Mouse (Mus musculus) skeletal muscle tissue, adult 2 months (tissue): Measurements from ENCODE around the gene Nub1.

Experiments used
- DNase-seq: peaks from one replicate; pipeline ENCODE4 v3.0.0-alpha.2; 2012; ENCODE audit warnings: low read depth, low spot score

The Nub1 gene

DNA sequence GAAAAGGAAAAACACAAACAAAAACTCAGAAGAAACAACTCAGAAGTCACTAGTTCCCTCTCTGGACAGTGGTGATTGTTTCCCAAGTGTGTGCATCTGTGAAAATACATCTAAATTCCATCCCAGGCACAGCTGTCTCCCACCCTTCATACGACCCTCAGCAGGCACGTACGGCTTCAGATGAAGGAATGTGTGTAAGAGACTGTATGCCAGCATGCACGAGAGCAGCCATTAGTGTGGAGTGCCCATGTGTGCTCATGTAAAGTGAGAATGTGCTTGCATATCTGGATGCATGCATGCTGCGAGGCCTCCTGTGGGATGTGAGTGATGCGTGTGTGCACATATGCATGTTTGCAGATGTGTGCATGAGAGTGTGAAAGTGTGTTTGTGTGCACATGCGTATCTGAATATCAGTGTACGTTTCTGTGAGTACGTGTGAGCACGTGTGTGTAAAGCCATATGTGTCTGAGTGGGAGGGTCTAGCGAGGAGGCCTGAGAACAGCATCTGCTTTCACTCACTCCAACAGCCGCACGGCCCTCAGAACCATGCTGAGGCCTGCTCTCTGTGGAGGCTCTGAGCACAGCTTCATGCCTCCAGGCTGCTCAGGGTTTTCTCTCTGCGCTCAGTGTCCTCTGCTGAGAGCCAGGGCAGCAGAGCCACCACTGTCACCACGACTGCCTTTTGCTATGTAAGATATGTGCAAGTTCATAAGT, 56.0 kb downstream of the Nub1 start:
- DNase-seq, result no peak

DNA sequence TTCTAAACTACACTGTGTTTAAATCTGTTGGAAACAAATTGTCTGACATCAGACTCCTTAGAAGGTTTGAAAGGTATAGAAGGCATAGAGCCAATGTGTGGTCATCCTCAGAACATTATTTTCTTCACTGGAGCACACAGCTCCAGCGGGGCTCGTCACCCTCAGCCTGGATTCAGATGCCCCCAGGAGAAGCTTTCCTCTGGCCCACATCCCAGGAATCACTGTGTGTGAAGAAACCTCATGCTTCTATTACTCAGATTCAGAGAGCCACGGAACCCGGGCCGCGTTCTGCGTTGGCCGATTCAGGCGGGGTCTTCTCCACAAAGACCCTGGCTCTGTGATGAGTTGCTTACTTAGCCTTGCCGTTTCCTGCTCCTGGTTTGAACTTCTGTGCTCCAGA, 58.6 kb downstream of the Nub1 start:
- no peak for DNase-seq

DNA sequence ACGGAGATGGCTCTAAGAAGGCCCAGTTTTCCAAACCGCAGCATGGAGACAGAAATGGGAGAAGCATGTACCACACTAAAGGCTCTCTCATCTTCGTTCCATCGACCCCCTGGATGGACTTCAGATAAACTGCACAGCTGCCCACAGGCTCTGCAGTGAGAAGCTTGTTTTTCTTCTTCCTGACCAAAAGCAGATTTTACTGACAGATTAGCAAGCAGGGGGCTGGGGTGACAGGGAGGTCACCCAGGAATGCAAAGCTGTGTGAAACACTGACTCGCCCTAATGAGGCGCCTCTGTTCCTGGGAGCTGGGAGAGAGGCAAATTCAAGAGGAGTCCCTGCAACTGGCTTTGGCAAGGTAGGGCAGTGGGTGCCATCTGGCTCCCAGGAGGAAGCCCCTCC, 62.2 kb downstream of the Nub1 start:
- no peak for DNase-seq

- no peak for DNase-seq
These were observed 64.4 kb downstream of the Nub1 start for GRCm38 (mm10) chr5:24749731-24750130.

- peak; percentile 89 for DNase-seq
These were observed 65.3 kb downstream of the Nub1 start for GRCm38 (mm10) chr5:24750321-24751304.

GRCm38 (mm10) chr5:24751305-24752174, 66.2 kb downstream of the Nub1 start:
- peak; percentile 82 for DNase-seq

GRCm38 (mm10) chr5:24752175-24752498, 66.8 kb downstream of the Nub1 start:
- no peak for DNase-seq

- no peak for DNase-seq
These were observed 71.6 kb downstream of the Nub1 start for GRCm38 (mm10) chr5:24756931-24757330.

DNA sequence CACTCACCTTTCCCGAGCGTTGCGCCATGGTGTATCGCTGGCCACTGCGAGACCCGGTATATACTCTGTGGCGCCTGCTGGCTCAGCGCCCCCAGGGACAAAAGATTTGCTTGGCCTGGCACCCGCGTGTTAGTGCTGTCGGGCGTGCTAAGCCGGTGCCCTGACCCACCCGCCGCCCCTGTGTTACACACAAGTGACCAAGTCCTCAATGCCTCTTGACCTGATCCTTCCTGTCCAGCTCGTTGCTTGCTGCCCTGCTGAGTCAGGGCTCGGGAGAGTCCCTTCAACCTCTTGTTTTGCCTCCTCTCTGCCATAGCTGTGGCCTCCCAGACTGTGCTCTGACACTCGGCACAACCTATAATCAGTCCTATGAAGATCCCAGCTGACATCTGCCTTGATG, 72.5 kb downstream of the Nub1 start, which contains the start of gene Crygn:
Crygn (minus strand) TSS at position 193 of the 400 bp plus-strand sequence.
- no peak for DNase-seq
